Mouse (Mus musculus) small intestine, adult 2 months (tissue): Measurements from ENCODE around the gene Pdp2. TPM values are rescaled to one million over a fixed set of nuclear protein-coding genes. Genes with fewer than 3 reads are reported as not detected.

Experiments
- H3K27ac ChIP-seq: fragments of 200-500 bp; 2 replicates; pipeline ENCODE4 v1.5.1; 2012; ENCODE audit warnings: low read depth, low read length, control low read depth, inconsistent platforms; ENCODE audit not compliant: insufficient read depth
- H3K27me3 ChIP-seq: fragments of 200-500 bp; 2 replicates; pipeline ENCODE4 v1.6.1; 2012; ENCODE audit warnings: mild to moderate bottlenecking, moderate library complexity, low read length, inconsistent platforms; ENCODE audit not compliant: control insufficient read depth, insufficient read depth
- H3K36me3 ChIP-seq: fragments of 200-500 bp; 2 replicates; pipeline ENCODE4 v1.6.1; 2012; ENCODE audit warnings: mild to moderate bottlenecking, low read length, control low read depth, inconsistent platforms; ENCODE audit not compliant: control insufficient read depth, insufficient read depth
- H3K4me1 ChIP-seq: fragments of 200-500 bp; 2 replicates; pipeline ENCODE4 v1.6.1; 2012; ENCODE audit warnings: low read length, inconsistent platforms, mixed read lengths; ENCODE audit not compliant: control insufficient read depth, insufficient read depth, insufficient read length
- H3K4me3 ChIP-seq: fragments of 200-500 bp; 2 replicates; pipeline ENCODE4 v1.5.1; 2012; ENCODE audit warnings: low read depth, mild to moderate bottlenecking, control low read depth, inconsistent platforms, low read length, moderate library complexity
- CTCF ChIP-seq: fragments of 200-500 bp; IDR thresholded peaks from 2 replicates; pipeline ENCODE4 v1.5.1; 2012; ENCODE audit warnings: low read depth, mild to moderate bottlenecking, control low read depth, inconsistent platforms, low read length, moderate library complexity, mixed read lengths; ENCODE audit not compliant: insufficient replicate concordance, insufficient read length; ENCODE audit errors: extremely low read depth
- POLR2A ChIP-seq: fragments of 200-500 bp; IDR thresholded peaks from 2 replicates; pipeline ENCODE4 v1.6.1; 2012; ENCODE audit warnings: low read depth, mild to moderate bottlenecking, control low read depth, inconsistent platforms, low read length, moderate library complexity
- WGBS: fragments of 180-500 bp; shearing (Covaris S2); methylation state at CpG from one replicate; pipeline ENCODE4 v1.1.7; 2018; 5-methylcytosine and 5-hydroxymethylcytosine counted together
- polyA plus RNA-seq: library from polyadenylated mRNA; depleted of rRNA; stranded (reverse); fragments of >200 nt; gene quantifications from 2 replicates; pipeline ENCODE4 v1.2.3, GENCODE M21; 2012

Pdp2 gene
- polyA plus RNA-seq, 1 experiment: 5.8 TPM

DNA sequence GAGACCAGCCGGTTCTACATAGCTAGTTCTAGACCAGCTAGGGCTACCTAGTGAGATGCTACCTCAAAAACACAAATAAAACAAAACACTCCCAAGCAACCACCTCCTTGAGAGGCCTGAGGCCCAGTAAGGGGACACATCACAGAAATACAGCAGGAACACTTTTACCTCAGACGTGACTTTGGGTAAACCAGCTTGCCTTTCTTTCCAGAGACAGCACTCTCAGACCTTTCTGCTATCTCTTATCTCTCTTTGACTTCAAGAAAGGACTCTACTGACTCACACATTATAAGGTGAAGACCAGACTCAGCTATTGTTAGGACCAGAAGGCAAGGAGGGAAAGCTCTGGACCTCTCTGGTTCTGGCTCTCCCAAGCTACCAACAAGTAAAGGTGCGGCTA lies 967 bp upstream of the Pdp2 start:
- WGBS: 93% methylated on average over 3 of the region's 3 CpGs
- Histone ChIP-seq H3K36me3 (peaks cover 18% of the 10 kb centered on the region), H3K27me3 (no peaks in the 10 kb centered on the region), H3K27ac (peak overlapping the region; percentile 80; the same call in 1 of the 2 replicates), H3K4me1 (peaks cover 4% of the 10 kb centered on the region; the same call in 1 of the 2 replicates), H3K4me3 (no peak overlapping the region)
- TF ChIP-seq POLR2A: no peak
- no peak for TF ChIP-seq CTCF

DNA sequence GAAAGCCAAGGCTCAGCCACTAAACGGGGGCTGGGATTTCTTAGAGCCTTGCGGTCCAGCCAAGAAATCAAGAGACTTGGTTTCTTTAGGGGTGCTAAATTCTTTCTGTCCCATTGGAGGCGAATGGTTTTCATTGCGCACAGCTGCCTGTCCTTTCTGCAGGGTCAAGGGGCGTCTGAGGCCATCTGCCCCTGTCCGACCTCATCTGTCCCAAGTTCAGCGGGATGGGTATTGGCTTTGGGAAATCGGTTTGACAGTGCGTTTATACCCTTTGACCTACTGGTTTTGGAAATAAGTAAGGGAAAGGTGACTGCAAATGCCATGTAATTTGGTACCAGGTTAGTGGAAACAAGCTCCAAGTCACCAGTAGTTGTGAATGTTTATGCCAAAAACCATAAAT lies 605 bp downstream of the Pdp2 start:
- peak overlapping the region; percentile 74 for H3K4me3 ChIP-seq
- peaks cover 29% of the 10 kb centered on the region for H3K36me3 ChIP-seq
- H3K27me3 ChIP-seq: no peaks in the 10 kb centered on the region
- H3K4me1 ChIP-seq: peaks cover 7% of the 10 kb centered on the region; the same call in 1 of the 2 replicates
- H3K27ac ChIP-seq: peak overlapping the region; percentile 83
- 2% methylated on average over 9 of the region's 9 CpGs for WGBS
- TF ChIP-seq CTCF (no peak), POLR2A (no peak)

DNA sequence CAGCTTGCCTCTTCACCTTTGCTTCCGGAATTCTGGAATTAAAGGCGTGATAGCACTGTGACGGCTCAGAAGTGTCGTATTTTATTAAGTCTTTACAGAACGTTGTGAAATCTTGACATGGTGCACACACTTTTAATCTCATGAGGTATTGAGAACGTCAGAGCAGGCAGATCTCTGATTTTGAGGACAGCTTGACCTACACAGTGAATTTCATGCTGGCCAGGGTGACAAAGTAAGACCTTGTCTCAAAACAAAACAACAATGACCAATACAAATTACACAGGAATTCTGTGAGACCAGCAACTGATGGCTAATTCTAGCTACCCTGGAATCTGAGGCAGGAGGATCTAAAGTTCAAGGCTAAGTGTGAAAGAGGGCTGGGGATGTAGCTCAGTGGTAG lies 1.3 kb downstream of the Pdp2 start:
- peaks cover 34% of the 10 kb centered on the region for H3K36me3 ChIP-seq
- H3K27ac ChIP-seq: no peak overlapping the region

DNA sequence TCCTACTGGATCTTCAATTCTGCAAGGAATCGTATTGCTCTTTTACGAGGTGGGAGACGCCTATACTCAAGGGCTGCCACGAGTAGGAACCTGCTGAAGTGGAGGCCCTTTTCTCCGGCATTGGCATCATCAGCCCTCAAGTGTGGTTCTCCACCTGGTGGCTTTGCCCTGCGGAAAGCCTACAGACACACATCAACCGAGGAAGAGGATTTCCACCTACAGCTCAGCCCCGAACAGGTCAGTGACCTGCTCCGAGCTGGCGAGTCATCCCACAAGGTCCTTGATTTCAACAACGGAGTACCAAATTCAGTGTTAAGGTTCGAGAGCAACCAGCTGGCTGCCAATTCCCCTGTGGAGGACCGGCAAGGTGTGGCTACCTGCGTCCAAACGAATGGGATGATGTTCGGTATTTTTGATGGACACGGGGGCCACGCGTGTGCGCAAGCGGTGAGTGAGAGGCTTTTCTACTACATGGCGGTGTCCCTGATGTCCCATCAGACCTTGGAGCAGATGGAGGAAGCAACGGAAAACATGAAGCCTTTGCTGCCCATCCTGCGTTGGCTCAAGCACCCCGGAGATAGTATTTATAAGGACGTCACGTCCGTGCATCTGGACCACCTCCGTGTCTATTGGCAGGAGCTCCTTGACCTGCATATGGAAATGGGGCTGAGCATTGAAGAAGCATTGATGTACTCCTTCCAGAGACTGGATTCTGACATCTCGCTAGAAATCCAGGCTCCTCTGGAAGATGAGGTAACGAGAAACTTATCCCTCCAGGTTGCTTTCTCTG lies 2.5 kb downstream of the Pdp2 start:
- Histone ChIP-seq H3K27ac (no peak overlapping the region), H3K27me3 (no peaks in the 10 kb centered on the region), H3K4me1 (peaks cover 13% of the 10 kb centered on the region), H3K4me3 (no peak overlapping the region), H3K36me3 (peaks cover 36% of the 10 kb centered on the region)
- TF ChIP-seq POLR2A (no peak), CTCF (no peak)
- WGBS: 94% methylated on average over 31 of the region's 31 CpGs

More for the DNA sequence above, 1.3 kb downstream of the Pdp2 start:
- TF ChIP-seq POLR2A (no peak), CTCF (no peak)
- Histone ChIP-seq H3K4me3 (no peak overlapping the region), H3K4me1 (peaks cover 7% of the 10 kb centered on the region; the same call in 1 of the 2 replicates), H3K27me3 (no peaks in the 10 kb centered on the region)
- 67% methylated on average over 6 of the region's 6 CpGs for WGBS

DNA sequence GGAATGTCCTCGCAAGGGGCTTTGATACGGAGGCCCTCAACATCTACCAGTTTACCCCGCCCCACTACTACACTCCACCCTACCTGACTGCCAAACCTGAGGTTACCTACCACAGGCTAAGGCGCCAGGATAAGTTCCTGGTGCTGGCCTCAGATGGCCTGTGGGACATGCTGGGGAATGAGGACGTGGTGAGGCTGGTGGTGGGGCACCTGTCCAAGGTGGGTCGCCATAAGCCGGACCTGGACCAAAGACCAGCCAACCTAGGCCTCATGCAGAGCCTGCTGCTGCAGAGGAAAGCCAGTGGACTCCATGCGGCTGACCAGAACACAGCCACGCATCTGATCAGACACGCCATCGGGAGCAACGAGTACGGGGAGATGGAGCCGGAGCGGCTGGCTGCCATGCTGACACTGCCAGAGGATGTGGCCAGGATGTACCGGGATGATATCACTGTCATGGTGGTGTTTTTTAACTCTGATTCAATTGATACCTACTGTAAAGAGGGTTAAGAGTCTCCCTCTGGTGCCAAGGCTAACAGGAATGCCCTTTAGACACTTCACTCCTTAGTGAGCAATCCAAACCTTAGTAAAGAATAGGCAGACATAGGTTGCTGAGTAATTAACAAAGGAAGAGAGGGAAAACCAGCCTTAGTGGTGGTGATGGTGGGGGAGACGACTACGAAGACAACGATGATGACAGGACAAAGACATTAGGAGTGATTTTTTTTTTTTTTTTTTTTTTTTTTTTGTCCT lies 3.5 kb downstream of the Pdp2 start:
- peaks cover 36% of the 10 kb centered on the region for H3K36me3 ChIP-seq
- no peak overlapping the region for H3K27ac ChIP-seq
- no peaks in the 10 kb centered on the region for H3K27me3 ChIP-seq
- peaks cover 15% of the 10 kb centered on the region for H3K4me1 ChIP-seq
- TF ChIP-seq POLR2A (0 out of 2 replicates have a peak, but pooled peaks have one; percentile 18), CTCF (no peak)
- no peak overlapping the region for H3K4me3 ChIP-seq
- 94% methylated on average over 19 of the region's 19 CpGs for WGBS

DNA sequence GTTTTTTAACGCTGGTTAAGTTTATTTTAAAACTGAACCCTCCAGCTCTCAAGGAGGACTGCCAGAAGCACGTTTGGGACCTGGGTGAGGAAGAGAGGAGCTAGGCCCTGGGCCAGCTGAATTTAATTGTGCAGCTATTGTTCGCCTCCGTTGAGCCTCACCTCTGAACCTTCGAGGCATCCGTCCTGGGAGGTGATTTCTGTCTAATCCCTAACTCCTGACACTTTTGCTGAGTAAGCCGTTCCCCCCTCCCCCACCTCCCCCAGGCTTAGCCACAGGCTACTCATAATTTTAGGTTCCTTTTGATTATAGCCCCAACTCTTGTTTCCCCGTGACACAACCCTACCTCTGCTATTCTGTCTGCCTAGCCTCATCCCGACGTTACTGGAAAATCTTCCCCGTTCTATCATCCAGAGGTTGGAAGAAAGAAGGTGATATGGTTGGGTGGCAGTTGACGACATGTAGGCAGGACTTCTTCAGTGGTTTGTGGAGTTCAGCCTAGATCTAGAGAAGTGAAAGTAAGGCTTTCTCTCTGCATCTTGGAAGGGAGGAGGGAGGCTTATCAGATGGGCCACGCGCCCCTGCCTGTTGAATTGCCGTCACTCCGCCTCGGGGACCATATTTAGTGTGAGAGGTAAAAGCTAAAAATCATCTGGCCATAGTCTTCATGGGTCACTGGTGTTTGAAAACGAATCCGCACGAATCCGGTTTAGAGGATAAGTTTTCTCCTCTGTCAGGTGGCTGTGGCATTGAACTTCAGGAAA lies 4.7 kb downstream of the Pdp2 start:
- Histone ChIP-seq H3K4me3 (no peak overlapping the region), H3K4me1 (peaks cover 12% of the 10 kb centered on the region), H3K36me3 (peaks cover 36% of the 10 kb centered on the region), H3K27me3 (no peaks in the 10 kb centered on the region), H3K27ac (no peak overlapping the region)
- 50% methylated on average over 21 of the region's 21 CpGs for WGBS
- no peak for TF ChIP-seq POLR2A
- no peak for TF ChIP-seq CTCF

DNA sequence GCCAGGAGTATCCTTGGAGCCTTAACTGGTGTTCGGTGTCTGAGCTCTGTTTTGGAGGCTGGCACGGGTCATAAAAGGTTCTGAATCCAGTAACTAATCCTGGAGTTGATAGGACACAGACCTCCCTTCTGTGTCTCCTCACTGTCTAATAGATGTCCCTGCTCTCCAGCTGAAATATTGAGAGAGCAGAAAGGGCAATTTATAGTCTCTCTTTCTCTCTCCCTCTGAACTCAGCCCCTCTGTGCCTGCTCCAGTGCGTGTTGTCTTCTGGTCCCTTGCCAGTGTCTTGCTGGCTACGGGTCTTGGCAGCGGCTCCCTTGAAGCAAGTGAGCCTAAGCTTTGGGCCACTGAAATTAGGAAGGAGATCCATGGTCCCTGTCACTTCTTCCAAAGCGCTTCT lies 6.4 kb downstream of the Pdp2 start:
- Histone ChIP-seq H3K4me1 (peaks cover 15% of the 10 kb centered on the region), H3K36me3 (peaks cover 36% of the 10 kb centered on the region), H3K4me3 (no peak overlapping the region), H3K27me3 (no peaks in the 10 kb centered on the region), H3K27ac (no peak overlapping the region)
- TF ChIP-seq POLR2A (no peak), CTCF (no peak)
- WGBS: 54% methylated on average over 6 of the region's 6 CpGs
